Mouse (Mus musculus) neutrophil, adult 65 days (primary cell): ENCODE results near the gene Bag2. TPM values are rescaled to one million over a fixed set of nuclear protein-coding genes. Genes with fewer than 3 reads are reported as not detected.

ENCODE experiments used
- total RNA-seq: library from RNA; stranded (reverse); gene quantifications from 2 replicates; pipeline ENCODE4 v1.2.4, GENCODE M21; 2023

Gene Bag2
- total RNA-seq, result 0.91 and 2.2 TPM in 2 replicates

DNA sequence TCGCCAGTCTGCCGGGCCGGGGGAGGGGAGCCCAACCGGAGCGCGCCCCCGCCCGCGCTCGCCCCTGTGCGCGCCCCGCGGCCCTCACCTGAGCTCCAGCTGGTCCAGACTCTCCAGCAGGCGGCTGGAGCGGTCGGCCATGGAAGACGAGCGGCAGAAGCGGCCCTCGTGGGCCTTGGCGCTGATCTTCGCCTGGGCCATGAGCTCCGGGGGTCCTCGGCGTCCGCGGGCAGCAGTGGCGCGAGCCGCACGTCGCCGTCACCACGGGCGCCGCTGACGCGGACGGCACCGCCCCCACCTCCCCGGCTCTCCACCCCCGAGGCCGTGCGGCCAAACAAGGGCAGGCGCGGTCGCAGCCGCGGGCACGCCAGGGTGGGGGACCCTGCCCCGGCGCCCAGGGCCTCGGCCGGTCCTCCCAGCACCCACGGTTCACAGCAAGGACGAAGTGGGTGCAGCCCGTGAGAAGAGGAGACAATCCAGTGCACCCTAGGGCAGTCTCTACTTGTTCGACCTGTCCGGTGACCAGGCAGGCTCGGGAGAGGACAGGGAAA lies at the start of gene Bag2:
Gene Bag2, minus strand, starts transcription at position 305 of the 551 bp plus-strand sequence.

DNA sequence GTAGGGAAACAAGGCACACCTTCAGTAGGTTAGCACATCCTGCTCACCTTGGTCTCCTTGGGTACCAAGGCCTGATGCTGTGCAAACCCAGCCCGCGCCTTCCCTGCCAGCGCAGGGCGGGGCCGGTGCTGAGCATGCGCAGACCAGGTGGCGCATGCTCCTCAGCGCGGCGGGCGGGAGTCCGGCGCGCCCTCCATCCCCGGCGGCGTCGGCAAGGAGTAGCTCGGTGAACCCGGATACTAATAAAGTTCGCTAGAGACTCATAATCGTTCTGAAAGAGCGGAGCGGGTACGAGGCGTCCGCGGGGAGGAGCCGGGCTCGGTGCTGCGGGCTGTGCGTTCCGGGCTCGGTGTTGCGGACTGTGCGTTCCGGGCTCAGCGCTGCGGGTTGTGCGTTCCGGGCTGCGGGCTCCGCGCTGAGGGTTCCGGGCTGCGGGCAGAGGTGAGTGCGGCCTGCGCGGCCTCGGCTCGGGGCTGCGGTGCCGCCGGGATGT lies 37.8 kb downstream of the Bag2 start, which contains the start of gene Rab23:
Gene Rab23, plus strand, starts transcription at position 155 of the 493 bp plus-strand sequence.

Other genes with a start within 250 kb of the Bag2 start
- gene Prim2, start 88.0 kb downstream of the Bag2 start, total RNA-seq, result 14.1 and 16.2 TPM in 2 replicates
- 7.9 and 9.5 TPM in 2 replicates for gene Rab23, start 37.9 kb downstream of the Bag2 start, total RNA-seq
- gene Zfp451, start 56.8 kb upstream of the Bag2 start, total RNA-seq, result 13.5 and 22.8 TPM in 2 replicates
- not detected in 2 replicates for gene Bend6, start 150.0 kb upstream of the Bag2 start, total RNA-seq
- gene Dst, start 150.4 kb upstream of the Bag2 start, total RNA-seq, result 0.98 and 1.8 TPM in 2 replicates